Mouse (Mus musculus) brain, adult 2 months (tissue): ENCODE measurements around the gene Adarb1.
A peak's percentile ranks its signal among the peaks of the same experiment; 100 is the strongest.
"Not testable (repeated sequence)": the region's sequence is repeated elsewhere in the genome, so short reads cannot be mapped to it uniquely, and the experiment has no call there.

Source experiments
- DNase-seq: peaks from one replicate; pipeline ENCODE4 v3.0.0; 2011; ENCODE audit warnings: low read depth, low spot score

Gene Adarb1

DNA sequence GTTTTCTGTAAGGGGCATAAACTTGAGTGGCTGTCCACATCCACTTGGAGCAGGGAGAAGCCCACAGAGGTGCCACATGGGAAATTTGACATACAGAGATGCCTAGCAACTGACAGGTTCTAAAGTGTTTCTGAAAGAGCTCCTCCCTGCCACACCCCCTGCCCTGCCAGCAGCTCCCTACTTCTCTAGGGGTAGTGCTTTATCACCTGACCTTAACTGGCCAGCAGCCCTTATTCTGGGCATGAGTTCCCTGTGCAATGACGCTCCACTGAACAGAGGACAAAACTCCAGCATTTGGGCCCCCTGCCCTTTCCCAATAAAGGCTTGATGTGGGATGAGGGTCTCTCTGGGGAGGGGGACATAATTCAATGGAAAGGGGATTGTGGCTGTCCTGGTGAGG, 97.1 kb downstream of the Adarb1 start:
- DNase-seq, result no peak

DNA sequence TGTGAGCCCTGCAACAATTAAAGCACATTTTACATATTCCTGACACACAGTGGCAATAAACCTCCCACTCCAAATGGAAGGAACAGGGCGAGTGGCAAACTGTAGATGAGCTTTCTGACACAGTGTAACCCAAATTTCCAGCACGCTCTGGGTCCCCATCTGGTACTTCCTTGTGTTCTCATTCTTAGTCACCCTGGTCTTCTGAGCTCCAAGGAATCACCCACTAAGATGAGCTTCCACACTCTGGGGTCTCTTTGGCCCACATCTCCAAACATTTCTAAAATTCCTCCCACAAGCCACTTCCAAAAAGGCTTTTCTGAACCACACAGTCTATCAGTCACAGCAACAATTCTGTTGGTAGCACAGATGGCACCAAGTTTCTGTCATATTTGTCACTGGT, 102.4 kb downstream of the Adarb1 start:
- DNase-seq, result peak; percentile 91

DNA sequence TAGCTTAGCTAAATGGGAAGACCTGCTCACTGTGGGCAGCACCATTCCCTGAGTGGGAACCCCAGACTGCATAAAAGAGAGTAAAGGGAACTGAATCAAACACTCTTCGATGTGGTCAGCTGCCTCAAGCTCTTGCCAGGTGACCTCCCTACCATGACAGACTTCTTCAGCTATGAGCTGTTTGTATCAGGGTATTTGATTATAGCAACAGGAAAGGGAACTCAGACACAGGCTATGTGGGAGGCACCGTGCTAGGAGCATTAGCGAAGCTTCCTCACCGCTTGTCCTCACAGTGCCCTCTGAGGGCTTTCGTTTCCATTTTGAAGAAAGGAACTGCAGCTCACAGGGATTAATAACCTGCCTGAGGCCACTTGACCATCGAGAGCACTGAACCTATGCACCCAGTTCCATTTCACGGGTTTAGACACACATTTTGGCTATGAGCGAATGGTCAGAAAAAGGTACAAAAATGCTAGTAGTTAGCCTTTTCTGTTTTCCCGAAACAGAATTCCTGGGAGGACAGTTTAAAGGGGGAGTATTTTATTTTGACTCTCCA, 103.3 kb downstream of the Adarb1 start:
- peak; percentile 28 for DNase-seq

DNA sequence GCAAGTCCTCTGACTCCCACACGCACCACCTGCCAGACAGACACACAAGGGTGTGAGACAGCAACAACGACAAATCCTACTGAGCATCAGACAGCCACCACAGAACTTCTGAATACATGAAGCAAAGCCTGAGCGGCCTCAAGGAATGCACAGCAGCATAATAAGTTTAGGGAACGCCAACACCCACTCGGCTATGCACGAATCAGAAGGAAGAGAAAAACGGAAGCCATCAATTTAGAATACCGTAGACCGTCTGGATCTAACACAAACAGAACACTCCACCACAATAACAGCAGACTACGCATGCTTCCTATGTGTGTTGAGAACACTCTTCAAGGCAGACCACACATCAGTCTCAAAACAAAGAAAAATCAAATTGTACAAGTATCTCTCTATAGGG, 109.1 kb downstream of the Adarb1 start:
- DNase-seq, result no peak

DNA sequence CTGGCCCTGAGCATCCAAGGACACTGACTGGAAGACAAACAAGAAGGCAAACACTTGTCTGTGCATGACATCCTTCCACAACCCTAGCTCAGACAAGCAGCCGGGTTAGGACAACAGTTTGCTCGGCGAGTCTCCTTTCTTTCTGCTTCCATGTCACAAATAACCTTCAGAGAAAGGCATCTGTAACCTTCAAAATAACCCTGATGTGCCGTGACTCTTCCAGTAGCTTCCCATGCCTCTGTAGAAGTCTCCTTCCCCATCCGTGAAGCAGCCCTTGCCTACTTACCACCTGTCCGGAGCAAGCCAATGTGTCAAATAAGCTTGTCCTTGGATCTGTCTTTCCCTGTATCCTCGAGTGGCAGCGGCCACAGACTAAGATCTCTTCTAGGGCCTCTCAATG, 112.3 kb downstream of the Adarb1 start:
- DNase-seq, result no peak

DNA sequence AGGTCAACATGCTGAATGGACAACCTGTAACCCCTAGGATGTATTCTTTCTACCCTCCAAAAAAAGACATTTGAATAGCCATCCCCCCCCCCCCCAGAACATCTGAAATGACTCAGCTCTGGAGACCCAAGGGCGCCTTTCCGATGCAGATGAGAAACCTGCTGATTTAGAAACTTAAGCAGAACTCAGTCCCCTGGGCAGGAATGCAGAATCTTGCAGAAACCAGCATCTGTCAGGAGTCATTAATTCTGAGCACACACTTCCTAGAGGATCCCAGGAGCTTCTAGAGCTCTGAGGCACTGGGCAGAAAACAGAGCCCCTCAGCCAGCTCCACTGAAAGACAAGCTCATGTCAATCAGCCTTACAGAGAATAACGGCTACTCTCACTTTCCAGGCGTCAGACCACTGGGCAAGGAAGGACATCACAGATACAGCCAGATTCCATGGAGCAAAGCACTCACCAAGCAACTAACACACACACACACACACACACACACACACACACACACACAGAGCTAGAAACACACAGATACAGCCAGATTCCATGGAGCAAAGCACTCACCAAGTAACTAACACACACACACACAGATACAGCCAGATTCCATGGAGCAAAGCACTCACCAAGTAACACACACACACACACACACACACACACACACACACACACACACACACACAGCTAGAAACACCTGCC, 113.1 kb downstream of the Adarb1 start:
- peak; percentile 51 for DNase-seq

DNA sequence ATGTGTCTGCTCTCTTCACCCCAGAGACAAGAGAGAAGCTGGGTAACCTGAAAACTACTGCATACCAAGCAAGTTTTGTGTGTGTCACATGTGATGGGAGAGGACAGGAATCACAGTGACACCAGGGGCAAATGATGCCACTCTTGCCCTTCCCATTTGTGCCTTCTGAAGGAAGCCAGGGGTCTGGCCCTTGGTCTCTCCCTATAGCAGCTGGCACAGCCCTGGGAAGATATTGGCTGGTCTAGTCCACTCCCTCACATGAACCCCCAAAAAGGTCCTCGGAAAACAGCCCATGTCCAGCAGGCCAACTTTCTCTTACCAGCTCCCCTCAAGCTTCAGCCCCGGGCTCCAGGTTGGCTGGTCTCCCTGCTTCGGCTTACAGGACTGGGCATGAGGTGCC, 113.7 kb downstream of the Adarb1 start:
- DNase-seq, result no peak

DNA sequence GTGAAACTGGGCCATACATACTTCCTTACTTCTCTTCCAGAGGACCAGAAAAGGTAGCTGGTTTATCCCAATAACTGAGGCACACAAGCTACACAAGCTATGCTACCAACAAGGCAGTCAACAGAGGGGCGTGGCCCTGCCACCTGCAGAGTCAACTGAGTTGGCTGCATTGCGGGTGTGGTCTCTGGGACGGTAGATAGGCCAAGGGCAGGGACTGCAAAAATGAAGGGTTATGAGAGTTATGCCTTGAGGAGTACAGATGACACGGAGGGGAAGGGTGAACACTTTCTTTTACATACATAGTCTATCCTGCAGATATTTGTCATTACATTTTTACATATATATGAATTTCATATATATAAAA, 117.2 kb downstream of the Adarb1 start:
- DNase-seq, result no peak

DNA sequence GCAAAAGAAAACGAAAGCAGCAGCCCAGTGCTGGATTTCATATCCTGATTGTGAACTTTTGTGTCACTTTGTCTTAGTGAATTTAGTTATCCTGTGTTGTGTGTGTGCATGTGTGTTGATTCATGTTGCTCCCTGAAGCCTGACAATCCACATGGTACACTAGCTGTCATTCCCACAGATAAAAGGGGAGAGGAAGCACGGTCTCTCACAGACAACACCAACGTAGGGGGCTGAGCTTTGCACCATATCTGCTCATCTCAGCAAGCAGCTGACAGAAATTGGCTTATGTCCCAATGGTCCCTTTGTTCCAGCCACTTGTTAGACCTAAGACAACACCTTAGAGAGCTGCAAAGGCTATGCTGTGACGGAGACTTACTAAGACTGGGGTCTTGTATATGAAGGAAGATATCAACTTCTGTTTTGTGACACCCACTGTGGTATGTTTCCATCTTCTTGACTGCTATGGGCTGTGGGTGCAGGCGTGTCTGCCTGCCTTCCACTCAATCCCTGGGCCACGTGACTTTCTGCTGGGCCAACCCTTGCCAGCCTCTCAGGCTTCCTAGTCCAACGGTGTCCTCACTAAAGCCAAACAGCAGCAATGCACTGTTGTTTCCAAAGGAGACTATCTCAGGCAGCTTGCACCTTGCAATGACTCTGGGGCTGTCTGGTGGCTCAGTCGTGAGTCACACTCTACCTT, 117.7 kb downstream of the Adarb1 start:
- DNase-seq, result no peak

DNA sequence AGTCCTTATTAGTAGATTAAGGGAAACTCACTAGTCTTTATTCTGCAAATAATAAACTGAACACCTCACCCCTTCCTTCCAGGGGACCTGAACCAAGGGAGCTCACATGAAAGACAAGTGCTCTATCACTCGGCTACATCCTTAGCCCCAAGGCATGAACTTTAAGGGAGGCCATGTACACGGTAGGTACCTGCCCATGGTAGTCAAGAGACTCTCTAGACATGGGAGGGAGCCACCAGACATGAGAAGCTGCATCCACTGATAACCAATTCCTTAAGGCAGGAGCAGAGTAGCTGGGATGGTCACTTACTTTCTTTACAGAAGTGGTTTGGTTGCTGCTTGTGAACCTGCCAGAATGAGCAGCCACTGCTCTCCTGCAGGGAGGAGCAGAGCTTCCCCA, 118.9 kb downstream of the Adarb1 start:
- DNase-seq, result no peak

DNA sequence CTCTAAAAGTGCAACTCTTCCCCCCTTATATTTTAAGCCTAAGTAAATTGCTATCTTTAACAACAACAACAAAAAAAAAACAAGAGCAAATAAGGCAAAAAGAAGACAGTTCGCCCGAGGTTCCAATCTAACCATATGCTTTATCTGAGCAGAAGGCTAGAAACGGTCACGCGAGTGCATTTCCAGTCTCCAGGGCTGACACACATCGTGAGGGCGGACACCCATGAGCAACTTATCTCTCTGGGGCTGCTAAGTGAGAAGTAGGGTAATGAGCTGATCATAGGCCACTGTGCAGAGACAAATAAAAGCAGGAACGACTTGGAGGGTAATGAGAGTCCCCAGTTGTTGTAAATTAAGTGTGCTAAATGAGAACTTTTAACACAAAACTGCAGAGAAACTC, 119.4 kb downstream of the Adarb1 start:
- DNase-seq, result no peak

DNA sequence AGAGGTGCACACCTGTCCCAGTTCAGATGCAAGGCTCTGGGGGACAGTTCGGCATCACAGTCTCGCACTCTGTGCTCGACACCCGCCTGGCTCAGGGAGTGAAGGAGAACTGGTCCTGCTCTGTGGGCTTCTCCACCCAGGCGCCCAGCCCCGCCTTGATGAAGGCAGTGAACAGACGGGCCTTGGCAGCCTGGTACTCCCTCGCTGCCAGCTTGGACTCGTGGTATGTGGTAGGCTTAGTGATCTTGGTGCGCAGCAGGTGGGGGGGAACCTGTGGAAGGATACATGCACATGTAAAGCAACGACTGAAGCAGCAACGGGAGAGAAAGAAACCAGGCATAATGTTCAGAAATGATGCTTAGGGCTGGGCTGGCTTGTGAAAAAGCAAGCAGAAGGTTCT, 123.4 kb downstream of the Adarb1 start:
- peak; percentile 91 for DNase-seq

DNA sequence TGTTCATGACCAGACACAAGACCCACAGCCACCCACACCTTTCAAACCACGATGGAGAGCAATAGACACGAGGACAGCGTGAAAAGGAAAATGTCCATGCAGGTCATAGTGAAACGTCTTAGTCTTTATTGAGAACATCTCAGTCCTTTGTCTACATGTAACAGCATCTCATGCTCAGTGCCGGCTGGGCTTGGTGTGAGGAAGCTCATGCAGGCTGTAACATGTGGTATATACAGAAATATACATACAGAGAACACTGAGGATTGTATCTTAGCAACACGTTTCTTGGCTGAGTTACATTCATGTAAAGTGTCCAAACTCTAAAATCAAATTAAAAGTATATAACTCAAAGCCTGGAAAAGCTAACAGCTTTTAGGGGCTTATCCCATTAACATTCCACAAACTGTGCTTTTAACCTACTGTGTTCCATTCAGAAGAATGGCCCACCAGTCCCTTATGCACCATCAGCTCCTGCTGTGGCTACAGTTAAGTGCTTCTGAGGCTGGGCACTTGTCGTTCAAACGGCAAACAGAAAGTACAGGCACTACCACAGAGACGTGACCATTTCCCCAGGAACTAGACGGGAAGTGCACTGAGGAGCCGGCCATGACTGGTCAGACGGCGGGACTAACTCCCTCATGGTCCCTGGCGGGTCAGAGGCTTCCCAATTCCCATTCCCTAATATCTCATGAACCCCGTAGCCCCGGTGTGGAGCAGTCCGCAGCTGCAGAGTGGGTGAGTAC, 127.3 kb downstream of the Adarb1 start:
- DNase-seq, result no peak

DNA sequence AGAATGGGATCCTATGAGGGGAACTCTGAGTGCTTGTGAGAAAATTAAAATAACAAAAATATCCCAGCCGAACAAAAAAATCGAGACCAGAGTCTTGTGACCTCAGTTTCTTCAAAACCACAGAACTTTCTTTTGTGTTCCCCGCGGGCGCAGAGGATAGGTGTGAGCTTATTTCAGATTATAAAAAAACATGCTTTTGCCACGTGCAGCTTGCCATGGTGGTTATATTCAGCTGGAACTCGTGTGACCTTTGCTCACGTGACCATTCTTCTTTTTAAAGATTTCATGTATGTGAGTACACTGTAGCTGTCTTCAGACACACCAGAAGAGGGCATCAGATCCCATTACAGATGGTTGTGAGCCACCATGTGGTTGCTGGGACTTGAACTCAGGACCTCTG, 128.5 kb downstream of the Adarb1 start:
- no peak for DNase-seq

DNA sequence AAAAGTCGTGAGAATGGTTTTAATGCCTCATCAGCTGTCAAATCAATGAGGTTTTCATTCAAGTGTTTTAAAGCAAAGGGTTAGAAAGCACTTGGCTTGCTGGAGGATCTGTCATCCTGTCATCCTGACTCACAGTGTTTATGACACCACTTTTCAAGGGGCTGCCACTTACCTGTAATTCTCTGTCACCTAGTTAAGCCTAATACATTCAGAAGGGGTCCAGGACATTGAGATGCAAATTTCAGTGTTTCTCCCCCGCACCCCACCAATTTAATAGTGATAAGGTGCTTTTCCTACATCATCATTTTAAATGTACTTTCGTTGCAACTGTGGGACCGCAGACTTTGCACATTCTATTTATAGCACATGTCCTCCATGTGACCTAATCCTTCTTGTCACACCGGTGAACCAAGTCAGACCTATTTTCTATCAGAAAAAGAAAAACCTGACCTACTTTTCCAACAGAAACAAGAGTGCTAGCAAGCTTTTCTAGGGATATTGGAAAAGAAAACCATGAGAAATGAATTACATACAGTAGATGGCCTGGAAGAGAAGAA, 129.4 kb downstream of the Adarb1 start:
- DNase-seq, result peak; percentile 39

DNA sequence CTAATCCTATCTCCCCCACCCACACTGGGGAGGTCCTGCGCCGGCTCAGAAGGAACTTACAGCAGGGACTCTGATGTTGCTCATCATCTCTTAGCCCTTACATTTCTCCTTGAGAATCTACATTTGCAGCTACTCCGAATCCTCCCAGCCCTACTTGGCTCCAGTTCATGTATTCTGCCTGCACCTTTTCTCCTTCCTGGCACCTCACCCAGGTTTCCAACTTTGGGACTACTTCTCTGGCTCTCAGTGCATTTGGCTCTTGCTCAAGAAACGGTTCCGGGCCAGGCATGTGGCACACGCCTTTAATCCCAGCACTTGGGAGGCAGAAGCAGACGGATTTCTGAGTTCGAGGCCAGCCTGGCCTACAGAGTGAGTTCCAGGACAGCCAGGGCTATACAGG, 130.4 kb downstream of the Adarb1 start:
- DNase-seq, result peak; percentile 60

DNA sequence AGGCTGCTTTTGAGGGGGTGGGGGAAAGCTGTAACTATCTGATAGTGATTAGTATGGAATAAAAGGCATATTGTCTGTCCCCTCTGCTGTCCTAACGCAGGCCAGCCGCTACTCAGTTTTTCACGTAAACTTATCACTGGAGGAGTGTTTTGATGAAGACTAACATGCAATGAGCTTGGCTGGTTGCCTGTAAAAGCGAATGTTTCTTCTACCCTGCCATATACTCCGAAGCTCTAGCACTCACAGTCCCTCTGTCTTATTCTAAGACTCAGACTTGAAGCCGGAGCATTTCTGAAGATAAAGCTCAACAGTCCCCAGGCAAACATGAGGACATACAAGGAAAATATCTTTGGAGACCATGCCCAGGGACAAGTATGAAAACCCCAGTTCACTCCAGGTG, 133.2 kb downstream of the Adarb1 start:
- DNase-seq, result no peak

DNA sequence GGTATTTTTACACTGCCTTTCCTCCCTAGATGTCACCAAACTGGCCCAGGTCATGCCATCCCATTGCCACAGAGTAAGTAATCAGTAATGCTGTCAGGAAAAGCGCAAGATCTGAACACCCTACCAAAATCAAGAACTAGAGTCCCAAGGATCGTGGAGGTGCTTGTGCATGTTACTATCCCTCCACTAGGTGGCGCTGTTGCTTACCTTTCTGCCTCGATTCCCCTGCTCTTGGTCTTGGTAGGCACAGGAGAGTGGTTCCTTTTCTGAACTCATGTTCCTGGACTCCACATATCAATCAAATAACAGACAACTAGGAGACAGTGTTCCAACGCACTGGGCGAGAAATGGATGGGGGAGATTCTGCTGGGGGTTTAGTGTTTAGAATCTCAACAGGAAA, 135.2 kb downstream of the Adarb1 start:
- peak; percentile 90 for DNase-seq

DNA sequence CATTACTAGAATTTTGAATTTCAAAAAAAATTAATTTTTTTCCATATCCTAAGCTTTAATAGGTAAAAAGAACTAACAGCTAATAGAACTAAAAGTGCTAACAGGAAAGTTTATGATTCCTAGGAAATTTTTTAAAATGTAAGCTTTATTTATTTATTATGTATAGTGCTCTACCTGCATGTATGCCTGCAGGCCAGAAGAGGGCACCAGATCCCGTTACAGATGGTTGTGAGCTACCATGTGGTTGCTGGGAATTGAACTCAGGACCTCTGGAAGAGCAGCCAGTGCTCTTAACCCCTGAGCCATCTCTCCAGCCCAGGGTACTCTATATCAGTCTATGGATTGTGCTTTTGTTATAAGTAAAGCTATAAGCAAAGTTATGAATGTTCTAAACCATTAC, 136.0 kb downstream of the Adarb1 start:
- DNase-seq, result not testable (repeated sequence)

DNA sequence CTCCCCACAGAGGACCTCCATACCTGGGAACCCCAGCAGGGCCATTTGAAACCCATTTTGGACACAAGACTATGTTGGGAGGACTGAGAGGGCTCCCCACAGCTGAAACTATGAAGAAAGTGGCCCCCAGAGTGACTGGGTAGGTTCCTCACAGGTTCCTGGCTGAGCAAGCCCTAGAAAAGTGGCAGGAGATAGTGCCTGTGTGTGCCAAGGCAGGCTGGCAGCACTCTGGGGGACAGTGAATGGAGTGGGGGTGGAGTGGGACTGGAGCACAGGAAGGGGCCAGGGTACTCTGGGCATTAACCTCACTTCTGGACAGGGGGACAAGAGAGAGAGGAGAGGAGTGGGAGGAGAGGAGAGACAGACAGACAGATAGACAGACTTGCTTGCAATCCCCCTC, 144.3 kb downstream of the Adarb1 start:
- DNase-seq, result no peak

DNA sequence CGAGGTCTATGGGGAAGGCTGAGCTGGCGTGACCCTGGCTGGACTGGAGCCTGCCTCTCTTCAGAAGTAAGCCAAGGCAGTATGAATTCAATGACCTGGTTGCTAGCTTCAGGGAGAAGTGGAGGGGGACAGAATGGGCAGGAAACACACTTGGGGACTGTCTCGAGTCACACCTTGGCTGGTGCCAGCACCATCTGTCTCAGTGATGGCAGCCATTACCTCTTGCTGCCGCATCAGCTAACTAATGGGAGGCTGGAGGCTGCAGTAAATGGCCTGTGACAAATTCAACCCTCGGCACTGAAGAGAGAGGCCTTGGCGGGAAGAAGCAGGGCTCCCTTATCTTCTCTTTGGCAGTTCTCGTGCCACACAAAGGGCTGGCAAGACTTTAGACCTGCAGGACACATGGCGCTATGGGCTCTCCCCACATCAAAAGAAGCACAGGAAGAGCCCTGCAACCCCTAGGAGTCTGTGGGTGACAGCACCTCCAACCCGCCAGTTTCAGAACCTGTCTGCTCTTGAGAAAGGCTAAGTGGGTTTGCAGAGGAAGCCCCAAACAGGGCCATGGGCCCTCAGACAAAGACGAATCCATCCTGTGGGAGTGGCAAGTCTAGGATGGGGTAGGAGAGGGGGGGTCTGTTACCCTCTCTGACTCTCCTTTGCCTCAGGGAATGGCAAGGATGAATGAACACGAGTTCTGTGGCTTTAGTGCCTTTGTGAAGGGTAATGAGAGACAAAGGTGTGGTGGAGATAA, 144.9 kb downstream of the Adarb1 start:
- DNase-seq, result peak; percentile 96

DNA sequence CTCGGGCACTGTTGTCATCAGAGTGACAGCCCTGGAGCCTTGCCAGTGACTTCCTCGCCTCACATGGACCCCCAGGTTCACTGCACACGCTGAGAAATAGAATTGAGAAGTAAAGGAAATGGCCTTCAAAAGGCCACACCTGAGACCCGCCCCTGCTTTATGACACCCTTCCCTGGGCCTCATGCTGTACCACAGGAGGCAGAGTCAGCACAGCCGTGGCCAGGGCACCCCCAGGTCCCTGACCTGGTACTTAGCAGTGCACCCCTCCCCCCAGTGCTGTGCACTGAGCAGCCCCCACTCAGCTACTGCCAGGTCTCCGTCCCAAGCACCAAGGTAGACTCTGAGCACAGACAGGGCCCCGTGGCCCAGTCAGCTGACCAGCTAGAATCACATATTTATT, 148.9 kb downstream of the Adarb1 start:
- no peak for DNase-seq
